Mouse (Mus musculus): Measurements from ENCODE around the gene Fam219a.

DNA sequence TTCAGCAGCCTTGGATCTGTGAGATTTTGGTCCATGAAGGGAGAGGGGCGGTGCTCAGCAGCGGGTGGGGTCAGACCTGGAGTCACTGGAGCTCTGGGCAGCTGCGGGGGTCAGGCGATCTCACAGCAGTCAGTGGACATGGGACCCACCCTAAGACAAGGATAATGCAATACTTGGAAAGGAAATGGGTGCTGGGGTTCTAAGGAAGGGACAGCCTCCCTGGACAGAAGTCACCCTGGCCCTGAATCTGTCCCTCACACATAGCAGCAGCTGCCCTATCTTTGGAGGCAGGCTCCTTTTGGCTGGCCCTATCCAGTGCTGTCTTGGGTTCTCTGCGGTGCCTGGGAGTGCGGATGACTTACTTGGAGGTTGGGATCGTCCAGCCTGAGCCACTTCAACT is 45.5 kb downstream of the Fam219a start:
- no peak for TF ChIP-seq ZC3H11A (IDR thresholded peaks at IDR 0.05; ENCODE audit: borderline replicate concordance, low read depth, low read length)
- TF ChIP-seq ZNF384 (IDR thresholded peaks at IDR 0.05; ENCODE audit: low read depth, low read length) = no peak
- no peak for TF ChIP-seq HCFC1 (IDR thresholded peaks at IDR 0.05; ENCODE audit: borderline replicate concordance, insufficient read depth, low read length)

Data from ES-E14 (cell line).